Mouse (Mus musculus) spleen, postnatal 10 days (tissue): ENCODE data around the gene Gm21830.
"Not testable (repeated sequence)": the region's sequence is repeated elsewhere in the genome, so short reads cannot be mapped to it uniquely, and the experiment has no call there.

Experiments used
- DNase-seq, 2 experiments: peaks; one replicate each; pipeline ENCODE4 v3.0.0; 2021 to 2022; ENCODE audit warnings: low spot score in 2 of 2

Gene Gm21830

DNA sequence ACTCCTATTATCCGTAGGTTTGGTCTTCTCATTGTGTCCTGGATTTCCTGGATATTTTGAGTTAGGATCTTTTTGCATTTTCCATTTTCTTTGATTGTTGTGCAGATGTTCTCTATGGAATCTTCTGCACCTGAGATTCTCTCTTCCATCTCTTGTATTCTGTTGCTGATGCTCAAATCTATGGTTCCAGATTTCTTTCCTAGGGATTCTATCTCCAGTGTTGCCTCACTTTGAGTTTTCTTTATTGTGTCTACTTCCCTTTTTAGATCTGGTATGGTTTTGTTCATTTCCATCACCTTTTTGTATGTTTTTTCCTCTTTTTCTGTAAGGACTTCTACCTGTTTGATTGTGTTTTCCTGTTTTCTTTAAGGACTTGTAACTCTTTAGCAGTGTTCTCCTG is at the start of gene Gm21830:
TSS of gene Gm21830 (plus strand) at position 301 of the 400 bp plus-strand sequence.
- DNase-seq, result not testable (repeated sequence)

DNA sequence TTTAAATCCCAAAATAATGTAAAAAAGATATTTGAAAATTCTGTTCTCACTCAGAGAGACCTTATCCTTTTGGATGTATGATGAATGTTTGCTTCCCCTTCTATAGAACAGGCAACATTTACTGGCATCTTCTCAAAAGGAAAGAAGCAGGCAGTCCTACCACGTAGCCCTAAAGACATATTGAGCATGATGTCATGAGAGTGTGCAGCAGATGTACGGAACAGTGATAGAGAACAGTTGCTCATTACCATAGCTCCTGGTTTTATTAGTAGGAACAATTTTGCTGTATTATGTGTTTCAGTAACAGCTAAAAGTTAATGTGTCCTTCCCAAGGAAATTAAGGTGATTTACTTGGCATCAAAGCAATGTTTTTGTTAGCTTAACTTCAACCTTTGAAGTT is 49.0 kb upstream of the Gm21830 start:
- no peak for DNase-seq

DNA sequence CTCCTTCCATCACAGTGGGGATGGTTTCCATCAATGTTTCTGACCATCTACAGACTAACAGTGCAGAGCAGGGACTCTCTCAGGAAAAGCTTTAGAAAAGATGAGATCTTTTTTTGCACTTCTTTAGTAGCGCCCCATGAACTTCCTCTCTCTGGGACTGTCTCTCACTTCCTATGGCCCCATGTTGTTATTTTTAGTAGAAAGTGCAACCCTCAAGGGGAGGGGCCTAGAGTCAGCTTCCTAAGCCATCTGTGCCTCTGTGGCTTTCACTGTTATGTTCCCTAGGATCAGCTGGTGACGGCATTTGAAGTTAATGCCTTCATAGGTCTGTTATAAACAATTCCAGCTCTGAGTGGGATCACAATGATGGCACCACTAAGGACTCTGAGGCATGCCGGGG is 35.0 kb upstream of the Gm21830 start:
- no peak for DNase-seq

DNA sequence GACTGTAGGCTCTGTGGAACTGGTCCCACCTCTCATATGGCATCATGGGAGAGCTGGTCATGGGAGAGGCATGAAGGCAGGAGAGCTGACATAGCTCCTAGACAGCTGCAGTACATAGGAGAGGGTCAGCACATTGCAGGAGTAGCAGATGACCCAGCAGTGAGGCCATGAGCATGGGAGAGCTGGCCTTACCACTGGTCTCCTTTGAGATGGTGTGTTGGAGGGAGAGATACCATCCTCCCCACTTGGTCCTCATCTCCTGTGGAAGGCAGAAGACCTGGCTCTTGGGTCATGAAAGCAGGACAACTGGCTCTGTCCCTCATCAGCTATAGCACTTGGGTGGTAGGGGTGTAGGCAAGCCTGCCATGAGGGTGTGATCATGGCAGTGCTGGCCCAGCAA is 7.3 kb downstream of the Gm21830 start:
- DNase-seq, result no peak

DNA sequence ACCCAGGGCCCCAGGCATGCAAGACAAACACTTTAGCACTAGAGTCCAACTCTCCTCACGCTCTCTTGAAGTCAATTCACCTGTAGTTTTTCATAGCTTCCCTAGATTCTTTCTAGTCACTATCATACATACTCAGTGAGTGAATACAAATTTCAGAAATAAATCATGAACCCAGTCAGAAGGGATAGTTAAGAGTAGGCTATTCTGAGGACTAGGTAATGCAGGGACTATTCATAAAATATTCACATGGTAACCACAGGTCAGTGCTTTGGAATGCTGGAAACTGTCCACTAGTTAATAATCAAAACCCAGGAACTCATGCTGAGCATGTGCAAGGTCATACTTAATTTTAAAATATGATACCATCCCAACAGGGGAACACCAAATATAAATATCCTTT is 9.3 kb downstream of the Gm21830 start:
- no peak for DNase-seq

DNA sequence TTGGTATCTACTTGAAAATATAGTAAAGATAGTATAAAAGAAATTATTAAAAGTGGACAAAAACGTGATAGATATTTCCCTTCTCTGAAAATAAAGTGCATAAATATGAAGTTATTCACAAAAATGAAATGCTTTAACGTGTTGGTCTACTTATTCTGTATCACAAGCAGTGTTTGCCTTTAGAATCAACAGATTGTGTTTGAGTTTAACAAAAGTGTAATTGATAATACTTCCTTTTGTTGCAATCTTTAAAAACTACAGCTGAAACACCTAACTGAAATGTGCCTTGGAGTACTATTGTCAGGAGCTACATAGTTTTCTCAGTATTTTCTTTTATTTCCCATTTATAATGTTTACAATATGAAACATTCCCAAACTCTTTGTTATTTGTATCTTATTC is 19.6 kb downstream of the Gm21830 start, which contains the start of gene Gm26727:
TSS of gene Gm26727 (minus strand) at position 101 of the 400 bp plus-strand sequence.
- DNase-seq, result no peak

DNA sequence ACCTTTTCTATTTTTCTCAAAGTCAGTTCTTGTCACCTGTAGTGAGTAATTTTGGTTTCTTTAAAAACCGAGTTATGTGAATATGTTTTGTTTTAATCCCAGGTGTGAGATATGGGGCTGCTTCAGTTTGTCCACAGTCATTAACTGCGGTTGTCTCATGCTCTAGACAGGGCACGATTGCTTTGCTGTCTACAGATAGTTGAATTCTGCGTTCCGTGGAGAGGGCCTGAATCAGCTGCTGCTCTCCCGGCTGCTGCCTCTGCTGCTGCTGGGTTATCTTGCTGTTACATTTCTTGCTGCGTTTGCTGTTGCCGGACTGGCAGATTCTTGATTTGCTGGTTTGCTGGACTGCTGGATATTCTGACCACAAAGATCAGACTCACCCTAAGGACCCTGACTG is 24.8 kb downstream of the Gm21830 start:
- no peak for DNase-seq

DNA sequence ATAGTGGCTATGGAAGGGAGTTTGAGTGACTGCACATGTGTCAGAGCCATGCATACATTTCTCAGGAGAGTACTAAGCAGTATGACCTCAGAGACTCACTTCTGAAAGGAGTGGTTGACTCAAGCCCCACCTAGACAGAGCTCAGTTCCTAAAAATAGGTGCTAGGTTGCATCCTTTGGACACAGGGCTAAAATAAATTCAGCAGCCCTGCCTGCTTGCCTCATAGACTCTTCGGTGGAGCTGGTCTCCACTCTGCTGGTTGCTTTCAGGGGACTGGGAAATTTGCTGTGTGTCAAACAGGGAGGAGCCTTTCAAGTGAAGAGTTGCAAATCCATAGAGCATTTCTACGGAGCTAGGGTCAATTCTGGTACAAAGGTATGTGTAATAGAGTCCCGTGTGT is 32.3 kb downstream of the Gm21830 start, which contains the start of gene Xirp2:
TSS of gene Xirp2 (plus strand) at position 223 of the 400 bp plus-strand sequence.
- DNase-seq, result no peak

DNA sequence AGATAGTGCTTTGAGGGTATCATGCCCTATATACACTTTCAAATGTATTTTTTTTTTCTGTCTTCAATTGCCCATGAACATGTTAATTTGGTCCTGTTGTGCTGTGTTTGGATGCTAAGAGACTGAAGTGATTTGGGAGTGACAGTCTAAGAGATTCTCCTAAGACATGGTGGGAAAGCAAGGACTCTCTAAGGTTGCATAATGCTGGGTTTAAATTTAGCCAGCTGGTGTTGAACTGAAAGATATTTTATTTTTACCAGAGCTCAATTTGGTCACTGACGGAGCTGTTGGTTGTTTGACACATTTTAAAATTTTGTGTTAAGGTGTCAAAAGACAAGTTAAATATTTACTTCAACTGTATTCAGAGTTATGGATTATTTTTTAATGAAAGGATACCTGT is 33.2 kb downstream of the Gm21830 start:
- no peak for DNase-seq

DNA sequence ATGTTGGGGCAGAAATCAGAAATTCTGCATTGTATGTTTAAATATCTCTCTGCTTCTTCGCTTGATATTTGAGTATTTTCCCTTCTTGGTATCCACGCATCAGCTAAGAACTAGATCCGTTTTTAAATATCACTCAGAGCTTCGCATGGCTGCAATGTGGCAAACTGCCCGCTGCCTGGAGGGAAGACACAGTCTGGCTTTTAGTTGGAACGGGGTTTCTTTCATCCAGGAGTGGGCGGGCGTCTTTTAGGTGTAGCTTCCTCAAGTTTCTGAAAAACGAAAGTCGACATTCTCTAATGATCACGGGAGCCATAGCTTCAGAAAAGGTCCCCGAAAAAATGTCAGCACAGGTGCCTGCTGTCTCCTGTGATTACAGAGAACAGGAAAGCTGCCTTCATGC is 33.7 kb downstream of the Gm21830 start:
- DNase-seq, result no peak

DNA sequence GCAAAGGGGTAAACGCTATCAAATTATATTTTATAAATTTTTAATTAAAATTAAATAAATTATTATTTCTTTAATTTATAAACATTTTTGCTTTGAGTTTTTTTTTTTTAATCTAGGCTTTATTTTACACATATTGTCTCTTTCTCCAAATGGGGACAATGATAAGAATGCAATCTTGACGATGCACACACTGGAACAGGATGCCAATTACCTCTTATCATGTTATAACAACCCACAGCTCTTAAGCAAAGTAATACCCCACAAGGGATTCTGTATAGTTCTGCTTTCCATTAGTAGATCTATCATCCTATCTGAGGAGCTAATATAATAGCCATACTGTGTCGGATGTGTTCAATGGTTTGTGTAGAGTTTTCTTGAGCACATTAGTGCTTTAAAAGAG is 47.3 kb downstream of the Gm21830 start:
- no peak for DNase-seq

DNA sequence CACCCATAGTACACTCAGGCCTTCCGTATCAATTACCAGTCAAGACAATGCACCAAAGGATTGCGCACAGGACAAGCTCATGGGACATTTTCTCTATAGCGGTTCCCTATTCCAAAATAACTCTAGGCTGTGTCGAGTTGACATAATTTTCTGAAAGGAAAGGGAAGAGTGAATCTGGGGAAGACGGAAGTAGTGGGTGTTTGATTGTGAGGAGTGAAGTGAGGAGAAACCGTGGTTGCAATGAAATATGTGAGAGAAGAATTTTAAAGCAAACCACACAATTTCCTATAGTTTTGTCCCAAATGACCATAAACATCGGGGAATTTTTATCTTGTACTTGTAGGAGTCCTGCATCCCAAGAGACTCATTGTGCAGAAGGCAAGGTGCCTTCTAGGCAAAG is 53.5 kb downstream of the Gm21830 start:
- DNase-seq, result no peak

DNA sequence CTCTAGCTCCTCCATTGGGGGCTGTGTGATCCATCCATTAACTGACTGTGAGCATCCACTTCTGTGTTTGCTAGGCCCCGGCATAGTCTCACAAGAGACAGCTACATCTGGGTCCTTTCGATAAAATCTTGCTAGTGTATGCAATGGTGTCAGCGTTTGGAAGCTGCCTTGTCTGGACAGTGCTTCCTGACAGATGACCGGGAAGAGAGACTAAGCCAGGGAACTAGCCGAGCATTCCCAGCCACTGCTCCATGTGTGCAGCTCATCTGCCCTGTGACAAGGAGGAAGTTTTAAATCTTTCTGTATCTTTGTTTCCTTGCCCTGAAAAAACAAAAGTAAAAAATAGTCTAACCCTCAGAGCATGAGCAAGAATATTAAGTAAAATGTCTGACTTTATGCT is 56.5 kb downstream of the Gm21830 start:
- DNase-seq, result not testable (repeated sequence)

DNA sequence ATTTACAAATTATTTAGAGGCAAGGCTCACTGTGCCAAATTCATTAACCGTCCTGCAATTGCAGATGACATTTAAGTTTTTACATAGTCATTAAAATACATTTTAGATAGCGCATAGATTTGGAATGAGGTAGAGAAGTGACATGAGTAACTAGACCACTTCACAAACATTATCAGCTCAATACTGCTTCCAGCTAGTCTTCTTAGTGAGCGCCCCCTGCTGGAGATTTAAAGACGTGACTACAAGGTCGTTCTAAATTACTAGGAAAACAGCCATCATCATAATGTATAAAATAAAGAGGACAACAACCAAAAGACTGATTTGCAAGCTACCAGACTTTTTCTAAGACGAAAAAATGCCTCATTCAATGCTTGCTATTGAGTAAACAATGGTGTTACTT is 64.2 kb downstream of the Gm21830 start:
- DNase-seq, result peak in 1 of 2 experiments; percentile 33

DNA sequence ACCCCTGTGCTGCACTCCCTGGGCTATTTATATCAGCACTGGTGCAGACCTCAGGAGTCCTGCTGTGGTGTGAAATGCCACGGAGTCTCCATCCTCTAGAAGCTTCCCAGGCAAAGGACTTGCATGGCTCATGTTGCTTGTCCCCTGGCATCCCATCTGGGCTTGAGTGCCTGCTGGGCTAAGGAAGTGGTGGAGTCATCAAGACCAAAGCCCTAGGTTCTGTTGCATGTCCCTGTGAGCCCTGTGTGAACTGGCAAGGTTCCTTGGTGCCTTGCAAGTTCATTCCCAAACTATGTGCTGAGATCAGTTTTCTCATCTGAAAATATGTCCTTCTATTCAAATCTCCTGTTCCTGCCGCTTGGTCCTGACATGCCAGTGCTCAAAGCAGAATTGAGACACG is 67.5 kb downstream of the Gm21830 start:
- no peak for DNase-seq
